Mouse (Mus musculus) megakaryocyte, embryonic 14.5 days (primary cell): ENCODE measurements around the gene Cd163l1. TPM values are rescaled to one million over a fixed set of nuclear protein-coding genes. Genes with fewer than 3 reads are reported as not detected.

Experiments
- H3K27me3 ChIP-seq: replicated peaks from 2 replicates; pipeline ENCODE3; 2012; ENCODE audit warnings: inconsistent platforms
- H3K36me3 ChIP-seq: replicated peaks from 2 replicates; pipeline ENCODE3; 2012; ENCODE audit warnings: low read length, inconsistent platforms, mixed read lengths
- H3K4me1 ChIP-seq: 2 replicates; pipeline ENCODE4 v1.6.1; 2012; ENCODE audit warnings: inconsistent platforms
- H3K4me3 ChIP-seq: replicated peaks from 2 replicates; pipeline ENCODE3; 2012; ENCODE audit warnings: moderate library complexity, mild to moderate bottlenecking, inconsistent platforms
- H3K9me3 ChIP-seq: 2 replicates; pipeline ENCODE4 v1.6.1; 2012; ENCODE audit warnings: inconsistent platforms
- FLI1 ChIP-seq: IDR thresholded peaks from 2 replicates; pipeline ENCODE4 v1.6.1; 2012; ENCODE audit warnings: low read length, inconsistent platforms, mixed read lengths
- GATA1 ChIP-seq: IDR thresholded peaks from 3 replicates; pipeline ENCODE4 v1.6.1; 2012; ENCODE audit warnings: mixed read lengths, low read length, inconsistent platforms, borderline replicate concordance
- polyA plus RNA-seq: library from polyadenylated mRNA; stranded (reverse); fragments of >175 nt; gene quantifications from 2 replicates; pipeline ENCODE4 v1.2.3, GENCODE M21; 2012; ENCODE audit warnings: low replicate concordance; ENCODE audit not compliant: insufficient read depth

Cd163l1 gene
- 0.15 TPM in 1 of 2 replicates, not detected in the other for polyA plus RNA-seq

DNA sequence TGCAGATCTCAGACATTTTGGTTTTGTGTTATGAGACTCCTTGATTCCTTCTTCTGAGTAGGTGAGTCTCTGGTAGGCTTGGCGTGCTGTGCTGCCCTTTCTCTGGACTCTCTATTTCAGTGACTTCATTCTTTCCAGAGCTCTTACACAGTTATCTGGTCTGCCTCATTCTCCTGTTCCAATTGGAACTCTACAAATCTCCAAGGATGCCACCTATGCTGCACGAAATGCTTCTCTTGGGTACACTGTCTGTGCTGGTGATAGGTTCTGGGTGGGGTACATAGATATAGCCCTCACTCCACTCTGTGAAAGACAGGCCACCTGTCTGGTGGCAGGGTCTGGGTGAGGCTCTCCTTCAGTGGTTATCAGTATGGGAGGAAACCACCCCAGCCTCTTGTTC lies at the start of gene Cd163l1:
Gene Cd163l1, plus strand, starts transcription at position 301 of the 400 bp plus-strand sequence.
- no peak for TF ChIP-seq GATA1
- TF ChIP-seq FLI1: no peak
- no peak within 1 kb of the TSS for H3K4me3 ChIP-seq
- no peaks in the 10 kb centered on the region for H3K36me3 ChIP-seq

DNA sequence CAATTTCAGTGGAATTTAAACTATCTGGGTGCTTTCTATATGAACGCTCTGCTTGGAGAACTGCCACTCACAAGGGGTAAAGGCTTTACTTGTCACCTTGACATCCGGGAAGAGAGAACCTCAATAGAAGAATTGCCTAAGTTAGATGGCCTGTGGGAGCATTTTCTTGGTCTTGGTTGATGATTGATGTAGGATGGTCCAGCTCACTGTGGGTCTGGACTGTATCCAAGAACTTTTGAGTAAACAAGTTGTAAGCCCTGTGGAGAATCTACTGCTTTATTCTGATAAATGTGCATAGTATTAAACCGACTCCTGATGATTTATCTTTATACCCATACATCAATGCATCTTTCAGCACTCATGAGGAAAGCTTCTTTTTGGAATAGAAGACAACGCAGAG lies 48.7 kb upstream of the Cd163l1 start:
- H3K4me3 ChIP-seq: no peak overlapping the region
- no peaks in the 10 kb centered on the region for H3K36me3 ChIP-seq
- H3K27me3 ChIP-seq: peaks cover 29% of the 10 kb centered on the region
- TF ChIP-seq GATA1 (no peak), FLI1 (no peak)
- H3K9me3 ChIP-seq: peaks cover 21% of the 10 kb centered on the region
- H3K4me1 ChIP-seq: 0 out of 2 replicates have a peak, but pooled peaks cover 1% of the 10 kb centered on the region

More for the DNA sequence above, at the start of gene Cd163l1:
- no peaks in the 10 kb centered on the region for H3K9me3 ChIP-seq
- no peaks in the 10 kb centered on the region for H3K4me1 ChIP-seq
- peaks cover 10% of the 10 kb centered on the region for H3K27me3 ChIP-seq

DNA sequence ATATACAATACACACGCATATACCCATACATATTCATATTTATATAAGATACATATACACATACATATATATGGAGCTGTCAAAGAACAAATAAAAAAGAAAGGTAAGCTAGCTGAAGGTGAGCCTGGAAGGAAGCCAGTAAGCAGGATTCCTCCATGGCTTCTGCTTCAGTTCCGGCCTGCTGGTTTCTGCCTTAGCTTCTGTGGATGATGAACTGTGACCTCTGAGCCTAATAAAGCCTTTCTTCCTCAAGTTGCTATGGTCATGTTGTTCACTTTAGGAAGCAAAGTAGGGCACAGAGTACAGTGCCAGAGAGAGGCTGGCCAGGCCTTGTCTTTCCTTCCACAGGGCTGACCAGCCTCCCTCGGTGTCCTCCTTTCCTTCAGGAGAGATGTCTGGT lies 47.2 kb upstream of the Cd163l1 start:
- H3K9me3 ChIP-seq: peaks cover 21% of the 10 kb centered on the region
- H3K36me3 ChIP-seq: no peaks in the 10 kb centered on the region
- TF ChIP-seq GATA1 (no peak), FLI1 (no peak)
- no peaks in the 10 kb centered on the region for H3K4me1 ChIP-seq
- H3K4me3 ChIP-seq: no peak overlapping the region
- H3K27me3 ChIP-seq: peaks cover 34% of the 10 kb centered on the region

DNA sequence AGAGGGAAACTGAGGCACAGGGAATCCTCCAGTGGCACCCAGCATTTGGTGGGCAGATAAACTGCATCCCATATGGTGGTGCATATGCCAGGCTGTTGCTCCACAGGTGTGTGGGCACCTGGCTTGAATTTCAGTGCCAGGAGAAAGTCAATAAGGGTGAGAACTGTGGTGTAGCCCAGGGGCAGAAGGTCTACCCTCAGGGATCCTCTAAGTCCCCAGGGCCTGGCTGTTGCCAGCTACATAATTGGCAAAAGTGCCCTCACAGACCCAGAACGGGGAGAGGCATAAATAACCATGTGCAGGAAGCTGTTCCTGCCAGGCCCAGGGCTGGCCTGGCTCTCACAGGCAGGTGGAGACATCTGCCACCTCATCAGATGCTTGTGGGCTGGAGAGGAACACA lies 45.1 kb upstream of the Cd163l1 start, which contains the start of gene Olfr523:
Gene Olfr523, plus strand, starts transcription at position 282 of the 400 bp plus-strand sequence.
- TF ChIP-seq FLI1 (no peak), GATA1 (no peak)
- no peaks in the 10 kb centered on the region for H3K4me1 ChIP-seq
- no peaks in the 10 kb centered on the region for H3K36me3 ChIP-seq
- no peak within 1 kb of the TSS for H3K4me3 ChIP-seq
- peaks cover 11% of the 10 kb centered on the region for H3K9me3 ChIP-seq
- peaks cover 50% of the 10 kb centered on the region for H3K27me3 ChIP-seq

- no peaks in the 10 kb centered on the region for H3K9me3 ChIP-seq
- H3K27me3 ChIP-seq: peaks cover 44% of the 10 kb centered on the region
Observed at GRCm38 (mm10) chr7:140179176-140179575, 38.9 kb upstream of the Cd163l1 start.

GRCm38 (mm10) chr7:140180692-140181091 lies 37.4 kb upstream of the Cd163l1 start:
- TF ChIP-seq FLI1: no peak
- TF ChIP-seq GATA1: no peak
- H3K4me1 ChIP-seq: no peaks in the 10 kb centered on the region
- peaks cover 39% of the 10 kb centered on the region for H3K27me3 ChIP-seq

More at GRCm38 (mm10) chr7:140179176-140179575, 38.9 kb upstream of the Cd163l1 start:
- H3K4me1 ChIP-seq: no peaks in the 10 kb centered on the region
- no peak overlapping the region for H3K4me3 ChIP-seq
- TF ChIP-seq GATA1: no peak
- H3K36me3 ChIP-seq: no peaks in the 10 kb centered on the region

DNA sequence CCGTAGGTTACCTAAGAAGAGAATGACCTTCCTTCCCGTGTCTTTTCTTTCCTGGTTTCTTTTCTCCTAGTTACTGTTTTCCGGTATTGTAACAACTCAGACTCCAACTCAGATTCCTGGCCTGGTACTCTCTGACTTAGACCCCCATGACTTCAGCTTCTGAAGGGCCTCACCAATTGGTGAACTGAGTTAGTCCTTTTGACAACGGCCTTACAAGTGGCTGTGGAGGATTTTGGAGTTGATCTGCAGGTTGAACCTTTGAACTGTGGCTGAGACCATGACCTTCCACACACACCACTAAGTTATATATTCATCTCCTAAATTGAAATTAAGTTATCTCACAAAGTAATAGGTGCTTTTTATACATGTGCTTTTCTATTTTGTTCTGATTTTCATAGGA lies 33.9 kb upstream of the Cd163l1 start:
- H3K9me3 ChIP-seq: no peaks in the 10 kb centered on the region
- H3K36me3 ChIP-seq: no peaks in the 10 kb centered on the region
- no peak overlapping the region for H3K4me3 ChIP-seq
- H3K4me1 ChIP-seq: no peaks in the 10 kb centered on the region; the same call in 1 of the 2 replicates
- TF ChIP-seq FLI1 (no peak), GATA1 (no peak)
- H3K27me3 ChIP-seq: peaks cover 19% of the 10 kb centered on the region

More at GRCm38 (mm10) chr7:140180692-140181091, 37.4 kb upstream of the Cd163l1 start:
- no peaks in the 10 kb centered on the region for H3K36me3 ChIP-seq
- no peak overlapping the region for H3K4me3 ChIP-seq
- no peaks in the 10 kb centered on the region for H3K9me3 ChIP-seq

DNA sequence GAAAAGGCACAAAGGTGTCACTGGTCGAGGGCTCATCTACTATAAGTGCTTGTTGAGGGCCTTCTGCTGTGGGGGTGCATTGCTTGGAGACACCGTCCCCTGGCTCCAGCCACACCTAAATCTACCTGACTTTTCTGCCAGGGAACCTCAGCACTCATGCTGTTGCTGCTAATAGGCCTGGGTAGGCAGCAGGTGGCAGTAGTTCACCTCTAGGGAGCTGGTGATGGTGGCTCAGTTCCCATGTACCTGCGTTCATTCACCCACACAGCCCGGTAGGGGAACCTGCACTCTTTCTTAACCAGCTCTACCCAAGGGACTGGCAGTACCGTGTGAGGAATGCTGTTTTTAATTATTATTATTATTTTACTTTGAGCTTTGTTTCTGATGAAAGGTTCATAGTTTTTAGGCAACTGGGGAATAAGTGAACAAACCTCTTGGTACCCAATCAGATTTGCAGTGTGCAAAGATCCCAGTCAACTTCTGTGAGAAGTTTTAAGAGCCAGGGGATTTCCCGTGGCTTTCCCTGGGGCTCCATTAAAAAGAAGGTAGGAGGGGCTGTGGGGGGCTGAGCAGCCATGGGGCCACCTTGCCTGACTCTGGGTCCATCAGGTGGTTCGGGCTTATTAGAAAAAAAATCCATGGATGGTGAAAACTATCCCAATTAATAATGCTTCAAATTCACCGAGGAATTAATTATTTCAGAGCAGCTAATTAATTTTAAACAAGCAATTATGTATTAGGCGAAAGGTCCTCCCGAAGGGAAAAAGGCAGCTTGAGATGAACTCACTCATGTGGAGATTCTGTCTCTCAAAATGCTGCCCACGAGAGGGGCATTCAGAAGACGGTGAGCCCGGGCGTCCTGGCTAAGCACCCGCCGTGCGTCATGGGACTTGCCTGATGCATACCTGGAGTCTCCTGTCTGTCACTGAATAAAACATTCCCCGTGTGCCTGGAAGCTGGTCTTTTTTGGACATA lies 31.1 kb upstream of the Cd163l1 start:
- Histone ChIP-seq H3K4me1 (peaks cover 3% of the 10 kb centered on the region; the same call in 1 of the 2 replicates), H3K36me3 (no peaks in the 10 kb centered on the region), H3K4me3 (no peak overlapping the region), H3K9me3 (no peaks in the 10 kb centered on the region), H3K27me3 (peaks cover 22% of the 10 kb centered on the region)
- TF ChIP-seq GATA1 (no peak), FLI1 (no peak)

- TF ChIP-seq FLI1 (no peak), GATA1 (no peak)
- no peak overlapping the region for H3K4me3 ChIP-seq
- H3K9me3 ChIP-seq: no peaks in the 10 kb centered on the region
- H3K4me1 ChIP-seq: peaks cover 3% of the 10 kb centered on the region; the same call in 1 of the 2 replicates
- peaks cover 24% of the 10 kb centered on the region for H3K27me3 ChIP-seq
- H3K36me3 ChIP-seq: no peaks in the 10 kb centered on the region
Observed at GRCm38 (mm10) chr7:140187721-140188390, 30.2 kb upstream of the Cd163l1 start.
